Comparison of ENCODE assay signal across 14 mouse cellular contexts in genomic region chr7:90070267-90070666, GRCm38 (mm10).
"Had no signal": no experiment of that assay in that cellular context is flagged by ENCODE, and none has a peak within 500 bp of the region (broad histone marks: within the 10 kb centered on the region; RNA-seq: fewer than 3 reads in every experiment).

No protein-coding gene starts in this region.

- H3K27ac ChIP-seq: kidney, postnatal 0 days; layer of hippocampus, adult 2 months; limb, embryonic 12.5 days; midbrain, embryonic 12.5 days; stomach, embryonic 15.5 days had no signal

- H3K27me3 ChIP-seq: limb, embryonic 12.5 days; midbrain, embryonic 12.5 days; stomach, embryonic 15.5 days had no signal

- H3K9me3 ChIP-seq: limb, embryonic 12.5 days; midbrain, embryonic 12.5 days; stomach, embryonic 15.5 days had no signal

- ATAC-seq: midbrain, embryonic 16.5 days had no signal

- H3K4me1 ChIP-seq: limb, embryonic 12.5 days; midbrain, embryonic 12.5 days; stomach, embryonic 15.5 days had no signal

- DNase-seq: kidney, adult 11 months; kidney, adult 9 months; kidney, postnatal 4 days; lung, embryonic 14.5 days; lung, postnatal 10 days; lung, postnatal 4 days; thymus, adult 2 months; thymus, postnatal 36 days had no signal

- H3K9ac ChIP-seq: limb, embryonic 12.5 days; lung, embryonic 14.5 days; midbrain, embryonic 12.5 days; stomach, embryonic 15.5 days had no signal

- H3K4me3 ChIP-seq: layer of hippocampus, adult 2 months; limb, embryonic 12.5 days; midbrain, embryonic 12.5 days; stomach, embryonic 15.5 days had no signal

- H3K36me3 ChIP-seq: limb, embryonic 12.5 days; midbrain, embryonic 12.5 days; stomach, embryonic 15.5 days had no signal

- H3K4me2 ChIP-seq: limb, embryonic 12.5 days; lung, embryonic 14.5 days; midbrain, embryonic 12.5 days; stomach, embryonic 15.5 days had no signal
